Mouse (Mus musculus) bone marrow, adult 2 months (tissue): ENCODE results near the gene Dapl1. TPM values are rescaled to one million over a fixed set of nuclear protein-coding genes. Genes with fewer than 3 reads are reported as not detected.

ENCODE experiments used
- H3K27ac ChIP-seq: fragments of 200-500 bp; 2 replicates; pipeline ENCODE4 v1.5.1; 2012; ENCODE audit warnings: low read depth, mild to moderate bottlenecking, control low read depth, inconsistent platforms, low read length; ENCODE audit not compliant: control insufficient read depth, poor library complexity, insufficient read depth
- H3K4me1 ChIP-seq: fragments of 200-500 bp; 2 replicates; pipeline ENCODE4 v1.6.1; 2011; ENCODE audit warnings: low read length; ENCODE audit not compliant: control insufficient read depth, insufficient read depth
- H3K4me3 ChIP-seq: fragments of 200-500 bp; replicated peaks from 2 replicates; pipeline ENCODE3; 2011; ENCODE audit warnings: mild to moderate bottlenecking, low read depth, low read length, control low read depth; ENCODE audit not compliant: control insufficient read depth
- CTCF ChIP-seq: fragments of 200-500 bp; IDR thresholded peaks from 2 replicates; pipeline ENCODE4 v1.5.1; 2011; ENCODE audit warnings: low read length, control low read depth; ENCODE audit not compliant: control insufficient read depth, insufficient read depth
- POLR2A ChIP-seq: fragments of 200-500 bp; IDR thresholded peaks from 2 replicates; pipeline ENCODE4 v1.6.1; 2011; ENCODE audit warnings: low read depth, mild to moderate bottlenecking, control low read depth, low read length, borderline replicate concordance; ENCODE audit not compliant: control insufficient read depth
- WGBS: fragments of 180-500 bp; shearing (Covaris S2); methylation state at CpG from one replicate; pipeline ENCODE4 v1.1.7; 2018; 5-methylcytosine and 5-hydroxymethylcytosine counted together
- polyA plus RNA-seq: library from polyadenylated mRNA; stranded (reverse); fragments of >200 nt; gene quantifications from 2 replicates; pipeline ENCODE4 v1.2.4, GENCODE M21; 2011; ENCODE audit warnings: low replicate concordance; ENCODE audit not compliant: missing spikeins, insufficient read depth, insufficient read length

Gene Dapl1
- polyA plus RNA-seq, 1 experiment: 3.1 TPM

DNA sequence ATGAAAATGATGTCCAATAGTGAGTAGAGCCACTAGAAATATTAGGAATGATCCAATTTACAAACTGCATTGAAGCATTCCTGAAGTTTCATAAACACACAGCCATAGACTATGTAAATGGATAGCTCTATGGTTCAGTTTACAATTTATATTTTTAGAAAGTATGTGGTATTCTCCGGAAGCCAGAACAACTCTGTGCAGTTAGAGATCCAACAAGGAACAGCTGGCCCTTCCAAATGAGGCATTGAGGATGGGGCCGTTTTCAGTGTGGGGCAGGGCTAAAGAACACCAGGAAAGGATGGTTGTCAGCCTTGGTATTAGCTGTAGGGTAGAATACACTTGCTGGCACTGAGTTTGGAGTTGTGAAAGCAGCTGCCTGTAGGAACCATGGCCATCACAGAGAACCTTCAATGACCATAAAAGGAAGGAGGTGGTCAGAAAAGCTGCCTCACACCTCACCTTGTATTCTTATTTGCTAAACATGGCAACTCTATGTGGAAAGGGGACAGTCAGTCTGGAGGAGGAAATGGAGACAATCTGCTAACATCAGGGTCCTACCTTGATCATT, 70.0 kb downstream of the Dapl1 start:
- WGBS: 72% methylated on average over 2 of the region's 2 CpGs
- no peak for TF ChIP-seq POLR2A
- TF ChIP-seq CTCF: no peak
- Histone ChIP-seq H3K4me3 (no peak overlapping the region), H3K27ac (no peak overlapping the region), H3K4me1 (no peaks in the 10 kb centered on the region)

Other genes with a start within 250 kb of the Dapl1 start
- 5.9 and 7.4 TPM in 2 replicates for gene Tanc1, start 127.4 kb downstream of the Dapl1 start, polyA plus RNA-seq